Mouse (Mus musculus): Measurements from ENCODE around the gene Kcng3.

Gene Kcng3

GRCm38 (mm10) chr17:83555836-83556235 is 75.9 kb downstream of the Kcng3 start:
- DNase-seq (ENCODE audit: low spot score in 2 of 2): no peak

DNA sequence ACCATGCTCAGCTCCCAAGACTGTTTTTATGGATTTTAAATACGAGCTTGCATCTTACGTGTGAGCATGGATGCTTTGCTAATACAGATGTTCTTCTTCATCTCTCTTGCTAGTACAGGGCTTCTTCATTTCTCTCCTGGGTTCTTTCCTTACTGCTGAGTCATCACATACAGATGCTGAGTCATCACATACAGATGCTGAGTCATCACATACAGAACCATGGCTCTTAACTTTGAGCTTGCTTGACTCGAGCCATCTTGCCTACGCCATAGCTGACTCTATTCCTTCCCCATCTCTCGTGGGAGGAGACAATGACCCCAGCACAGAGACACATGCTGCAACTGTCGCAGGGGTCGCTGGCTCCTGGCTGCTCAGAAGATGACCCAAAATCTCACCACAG is 76.7 kb downstream of the Kcng3 start:
- no peak for DNase-seq (ENCODE audit: low spot score in 2 of 2)

DNA sequence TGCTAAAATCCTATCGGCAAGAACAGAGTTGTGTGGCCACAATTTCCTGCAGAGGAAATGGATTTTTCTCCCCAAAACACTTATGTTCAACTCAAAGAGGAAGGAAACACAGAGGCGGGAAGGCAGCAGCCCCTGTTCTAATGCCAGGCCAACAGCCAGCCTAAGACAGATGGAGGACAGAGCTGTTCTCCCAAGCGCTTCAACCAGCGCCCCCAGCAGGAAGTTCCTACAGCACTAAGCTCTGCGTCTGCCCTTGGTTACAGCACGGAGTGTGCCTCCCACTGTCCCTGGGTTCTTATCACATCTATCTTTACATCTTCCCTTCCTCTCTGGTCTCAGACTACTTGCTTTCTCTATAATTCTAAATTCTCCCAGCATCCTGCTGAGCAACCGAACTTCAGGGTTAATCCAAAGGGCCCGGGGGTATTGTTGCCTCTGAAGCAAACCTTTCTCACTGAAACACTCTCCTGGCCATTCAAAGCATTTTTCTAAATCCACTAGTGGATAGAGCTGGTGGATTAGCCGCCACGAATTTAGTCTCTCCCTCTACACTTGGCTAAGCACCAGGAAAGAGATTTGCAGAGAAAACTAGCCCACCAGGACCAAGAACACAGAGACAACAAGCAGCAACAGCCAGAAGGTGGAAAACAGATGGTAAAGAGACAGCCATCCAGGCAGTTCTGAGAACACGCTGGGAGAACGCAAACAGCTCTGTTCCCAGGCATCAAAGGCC is 83.0 kb downstream of the Kcng3 start:
- DNase-seq (ENCODE audit: low spot score in 2 of 2): peak; percentile 26 to 31

DNA sequence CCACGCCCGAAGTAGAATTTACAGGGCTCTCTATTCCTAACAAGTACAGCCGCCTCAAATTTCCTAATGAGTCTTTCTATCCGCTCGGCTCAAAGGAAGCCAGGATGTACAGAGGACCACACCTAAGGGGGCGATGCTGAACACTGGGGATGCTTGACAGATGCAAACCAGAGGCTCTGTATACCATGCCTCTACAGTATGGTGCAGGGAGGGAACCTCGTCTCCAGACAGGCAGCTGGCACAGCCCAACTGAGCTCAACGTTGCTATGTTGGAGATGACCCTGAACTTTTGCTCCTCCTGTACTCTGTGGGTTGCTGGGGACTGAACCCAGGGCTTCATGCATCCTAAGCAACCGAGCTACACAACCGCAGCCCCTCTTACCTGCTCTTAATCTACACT is 84.5 kb downstream of the Kcng3 start:
- no peak for DNase-seq (ENCODE audit: low spot score in 2 of 2)

- no peak for DNase-seq (ENCODE audit: low spot score in 2 of 2)
These were observed 85.6 kb downstream of the Kcng3 start for GRCm38 (mm10) chr17:83545756-83546742.

DNA sequence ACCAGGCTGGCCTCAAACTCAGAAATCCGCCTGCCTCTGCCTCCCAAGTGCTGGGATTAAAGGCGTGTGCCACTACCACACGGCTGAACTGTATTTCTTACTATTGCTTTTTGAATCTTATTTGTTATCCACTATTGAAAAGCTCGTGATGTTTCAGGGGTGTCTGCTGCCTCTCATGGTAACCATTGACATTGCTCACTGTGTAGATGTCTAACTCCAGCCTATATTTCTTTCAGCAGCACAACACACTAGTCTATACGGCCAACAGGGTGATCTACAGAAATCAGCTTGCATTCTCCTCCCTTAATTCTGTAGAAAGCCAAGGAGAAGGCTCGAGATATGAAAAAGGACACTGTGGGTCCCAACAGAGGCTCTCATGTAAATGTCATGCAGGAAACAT is 86.4 kb downstream of the Kcng3 start:
- no peak for DNase-seq (ENCODE audit: low spot score in 2 of 2)

- DNase-seq (ENCODE audit: low spot score in 2 of 2): no peak
These were observed 89.3 kb downstream of the Kcng3 start for GRCm38 (mm10) chr17:83542424-83542823.

DNA sequence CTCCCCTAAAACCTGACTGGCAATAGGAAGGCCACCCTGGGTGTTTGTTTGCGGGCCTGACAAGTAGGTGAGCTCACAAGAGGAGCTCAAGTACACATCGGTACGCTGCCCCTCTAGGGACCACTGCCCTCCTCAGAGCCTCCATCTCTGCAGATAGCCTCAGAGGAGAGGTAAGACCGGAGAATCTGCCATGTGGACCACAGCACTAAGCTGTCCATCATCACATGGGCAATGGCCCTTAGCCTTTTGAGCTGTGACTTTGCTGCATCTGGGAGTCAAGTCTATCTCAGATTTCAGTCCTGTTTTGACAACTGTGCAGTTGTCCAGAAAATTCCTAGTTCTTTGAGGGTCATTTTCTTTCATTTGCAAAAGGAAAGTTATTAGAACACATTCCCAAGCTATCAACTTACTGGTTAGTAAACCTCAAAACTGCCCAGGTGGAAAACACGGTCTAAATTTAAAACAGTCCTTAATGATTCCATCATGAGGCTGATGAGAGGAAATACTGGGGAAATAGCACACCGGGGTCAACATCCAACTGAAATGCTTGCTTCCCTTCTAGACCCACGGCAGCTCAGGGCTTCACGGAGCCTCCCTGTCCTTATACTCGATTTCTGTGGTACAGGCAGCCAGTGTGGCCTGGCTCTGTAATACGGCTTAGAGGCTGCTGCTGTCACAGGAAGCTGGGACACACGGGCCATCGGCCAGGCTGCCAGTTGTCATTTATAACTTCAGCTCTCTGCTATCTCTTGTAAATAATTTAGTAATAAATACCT is 92.2 kb downstream of the Kcng3 start:
- DNase-seq (ENCODE audit: low spot score in 2 of 2): no peak

DNA sequence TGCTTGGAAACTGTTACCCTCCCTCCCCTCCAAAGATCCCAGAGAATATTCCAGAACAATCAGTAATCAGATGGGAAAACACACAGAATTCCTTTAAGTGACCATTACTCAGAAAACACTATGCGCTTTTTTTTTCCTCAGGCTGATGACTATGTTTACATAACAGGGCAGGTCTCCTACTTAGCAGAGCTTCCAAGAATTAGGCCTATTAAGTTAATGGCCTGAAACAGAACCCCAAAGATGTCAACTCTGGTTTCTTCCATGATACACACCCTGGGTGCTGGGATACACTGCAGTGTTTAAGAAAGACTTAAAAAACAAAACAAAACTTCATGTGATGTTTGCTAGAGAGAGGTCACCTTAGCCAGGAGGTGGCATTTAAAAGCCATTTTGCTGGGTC is 93.0 kb downstream of the Kcng3 start:
- DNase-seq (ENCODE audit: low spot score in 2 of 2): no peak

- DNase-seq (ENCODE audit: low spot score in 2 of 2): no peak
These were observed 93.6 kb downstream of the Kcng3 start for GRCm38 (mm10) chr17:83538141-83538540.

All from frontal cortex, postnatal 10 days (tissue).